Mouse (Mus musculus) kidney, embryonic 14.5 days (tissue): Measurements from ENCODE around the gene Aif1. TPM values are rescaled to one million over a fixed set of nuclear protein-coding genes. Genes with fewer than 3 reads are reported as not detected.

ENCODE experiments used
- ATAC-seq: fragments of 200-750 bp; cut with Nextera tagmentation; 2 replicates; pipeline ENCODE4 v1.8.0; 2017; ENCODE audit warnings: moderate number of reproducible peaks, mild to moderate bottlenecking, moderate TSS enrichment, moderate library complexity; ENCODE audit not compliant: low FRiP score, low TSS enrichment
- H3K27ac ChIP-seq: fragments of 300-500 bp; sonication (generic); 2 replicates; pipeline ENCODE4 v1.5.1; 2014; ENCODE audit warnings: low read depth, mild to moderate bottlenecking, low read length, moderate library complexity, mixed read lengths
- H3K27me3 ChIP-seq: fragments of 300-500 bp; sonication (generic); 2 replicates; pipeline ENCODE4 v1.6.1; 2014; ENCODE audit warnings: mild to moderate bottlenecking, low read length; ENCODE audit not compliant: control insufficient read depth, insufficient read depth
- H3K36me3 ChIP-seq: fragments of 300-500 bp; sonication (generic); 2 replicates; pipeline ENCODE4 v1.6.1; 2014; ENCODE audit warnings: low read length, mixed read lengths; ENCODE audit not compliant: control insufficient read depth, insufficient read depth
- H3K4me1 ChIP-seq: fragments of 300-500 bp; sonication (generic); 2 replicates; pipeline ENCODE4 v1.6.1; 2014; ENCODE audit warnings: low read length, mixed read lengths; ENCODE audit not compliant: control insufficient read depth, insufficient read depth
- H3K4me2 ChIP-seq: fragments of 300-500 bp; sonication (generic); replicated peaks from 2 replicates; pipeline ENCODE4 v1.6.1; 2014; ENCODE audit warnings: low read depth, mild to moderate bottlenecking, low read length
- H3K4me3 ChIP-seq: fragments of 300-500 bp; sonication (generic); 2 replicates; pipeline ENCODE4 v1.5.1; 2014; ENCODE audit warnings: mild to moderate bottlenecking, low read length
- H3K9ac ChIP-seq: fragments of 300-500 bp; sonication (generic); 2 replicates; pipeline ENCODE4 v1.6.1; 2014; ENCODE audit warnings: low read depth, mild to moderate bottlenecking, low read length, moderate library complexity
- H3K9me3 ChIP-seq: fragments of 300-500 bp; sonication (generic); 2 replicates; pipeline ENCODE4 v1.6.1; 2016; ENCODE audit warnings: low read length; ENCODE audit not compliant: control insufficient read depth
- WGBS: fragments of 180-500 bp; shearing (Covaris S2); extraction: QIAGEN DNeasy Blood & Tissue Kit; methylation state at CpG from one replicate; pipeline ENCODE4 v1.1.7; 2014; 5-methylcytosine and 5-hydroxymethylcytosine counted together
- polyA plus RNA-seq: library from polyadenylated mRNA; unstranded; fragments of >200 nt; fragmentation: Nextera tagmentation; extraction: Ambion mirVana; gene quantifications from 2 replicates; pipeline ENCODE4 v1.2.1, GENCODE M21; 2014

Aif1 gene
- polyA plus RNA-seq, 1 experiment from 2014 or later: 10.9 TPM

GRCm38 (mm10) chr17:35157661-35158175, 18.1 kb downstream of the Aif1 start:
- H3K9ac ChIP-seq: no peak overlapping the region
- H3K9me3 ChIP-seq: no peaks in the 10 kb centered on the region
- no peak for ATAC-seq
- H3K27me3 ChIP-seq: no peaks in the 10 kb centered on the region
- peaks cover 99% of the 10 kb centered on the region for H3K36me3 ChIP-seq
- H3K4me3 ChIP-seq: no peak overlapping the region
- H3K27ac ChIP-seq: no peak overlapping the region
- peaks cover 14% of the 10 kb centered on the region; the same call in 1 of the 2 replicates for H3K4me1 ChIP-seq
- 90% methylated on average over 8 of the region's 8 CpGs for WGBS
- no peak overlapping the region for H3K4me2 ChIP-seq

DNA sequence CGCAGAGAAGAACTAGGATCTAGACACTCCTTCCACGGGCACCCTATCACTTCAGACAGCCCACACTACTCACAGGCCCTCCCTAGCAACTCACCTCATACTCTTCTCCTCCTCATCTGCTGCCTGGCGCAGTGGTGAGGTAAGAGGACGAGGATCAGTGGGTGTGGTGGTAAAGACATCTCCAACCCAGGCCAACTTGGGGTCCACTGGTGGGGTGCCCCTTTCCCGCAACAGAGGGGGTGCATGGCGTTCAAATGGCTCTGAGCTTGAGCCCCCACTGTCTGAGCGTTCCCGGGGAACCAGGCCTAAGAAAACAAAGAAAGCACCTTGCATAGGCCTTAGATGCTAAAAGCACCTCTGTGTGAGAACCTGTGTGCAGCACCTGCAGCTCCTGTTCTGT, 18.6 kb downstream of the Aif1 start:
- no peaks in the 10 kb centered on the region for H3K27me3 ChIP-seq
- ATAC-seq: no peak
- WGBS: 94% methylated on average over 8 of the region's 8 CpGs
- no peak overlapping the region for H3K27ac ChIP-seq
- peaks cover 10% of the 10 kb centered on the region; the same call in 1 of the 2 replicates for H3K4me1 ChIP-seq
- no peaks in the 10 kb centered on the region for H3K9me3 ChIP-seq
- H3K36me3 ChIP-seq: peaks cover 100% of the 10 kb centered on the region
- no peak overlapping the region for H3K4me3 ChIP-seq
- H3K4me2 ChIP-seq: no peak overlapping the region
- H3K9ac ChIP-seq: no peak overlapping the region

DNA sequence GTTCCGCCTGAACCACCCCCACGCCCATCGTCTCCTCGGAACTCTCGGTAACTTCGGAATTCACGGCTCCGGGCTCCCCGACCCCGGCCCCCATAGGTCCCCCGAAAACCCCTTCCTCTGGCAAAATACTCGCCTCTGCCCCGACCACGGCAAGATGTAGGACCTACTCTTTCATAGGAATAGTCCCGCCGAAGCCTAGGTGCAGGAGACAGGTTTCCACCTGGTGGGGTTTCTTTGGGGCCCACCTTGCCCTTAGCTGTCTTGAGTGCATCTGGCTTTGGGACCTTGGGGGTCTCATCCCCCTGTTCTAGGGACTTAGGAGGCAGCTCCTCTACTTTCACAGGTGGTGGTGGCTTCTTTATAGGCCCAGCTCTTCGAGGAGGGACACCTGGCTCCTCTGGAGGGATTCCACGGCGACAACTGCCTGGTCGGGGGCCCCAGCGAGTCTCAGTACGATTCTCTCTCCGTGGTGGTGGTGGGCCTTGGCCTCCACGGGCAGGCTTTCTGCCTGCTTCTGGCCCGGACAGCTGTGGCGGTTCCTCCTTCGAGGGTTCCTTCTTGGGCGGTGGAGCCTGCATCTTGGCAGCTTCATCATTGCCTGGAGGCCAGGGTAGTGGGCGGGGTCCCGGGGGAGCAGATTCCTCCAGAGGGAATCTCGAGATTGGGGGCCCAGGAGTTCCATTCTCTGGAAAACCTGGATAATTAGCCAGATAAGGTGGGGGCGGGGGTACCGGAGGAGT, 19.2 kb downstream of the Aif1 start:
- ATAC-seq: no peak
- Histone ChIP-seq H3K9me3 (no peaks in the 10 kb centered on the region), H3K9ac (no peak overlapping the region), H3K4me2 (no peak overlapping the region), H3K27me3 (no peaks in the 10 kb centered on the region), H3K27ac (no peak overlapping the region), H3K4me3 (no peak overlapping the region), H3K4me1 (0 out of 2 replicates have a peak, but pooled peaks cover 4% of the 10 kb centered on the region), H3K36me3 (peaks cover 100% of the 10 kb centered on the region)
- 89% methylated on average over 33 of the region's 33 CpGs for WGBS

DNA sequence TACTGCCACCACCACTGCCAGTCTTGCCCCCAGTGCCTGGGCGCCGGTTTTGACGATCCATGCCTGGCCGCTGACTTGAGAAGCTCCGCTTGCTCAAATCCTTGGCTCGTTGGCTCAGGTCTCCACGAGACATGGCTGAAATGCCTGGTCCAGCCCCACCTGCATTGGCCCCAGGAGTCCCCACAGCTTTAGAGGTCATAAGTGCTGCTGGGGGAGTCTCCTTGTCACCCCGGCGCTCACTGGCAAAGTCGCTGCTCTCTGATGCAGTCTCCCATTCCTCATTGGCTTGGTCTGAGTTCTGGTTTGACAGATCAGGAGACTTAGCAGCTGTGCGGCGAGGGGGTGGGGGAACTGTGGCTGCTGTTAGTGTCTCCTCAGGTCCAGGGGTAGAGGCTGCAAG, 20.4 kb downstream of the Aif1 start:
- peaks cover 98% of the 10 kb centered on the region for H3K36me3 ChIP-seq
- no peaks in the 10 kb centered on the region for H3K4me1 ChIP-seq
- H3K9me3 ChIP-seq: no peaks in the 10 kb centered on the region
- H3K27me3 ChIP-seq: no peaks in the 10 kb centered on the region
- no peak overlapping the region for H3K4me2 ChIP-seq
- no peak overlapping the region for H3K4me3 ChIP-seq
- no peak for ATAC-seq
- WGBS: 89% methylated on average over 12 of the region's 12 CpGs
- H3K9ac ChIP-seq: no peak overlapping the region
- no peak overlapping the region for H3K27ac ChIP-seq

- H3K4me3 ChIP-seq: no peak overlapping the region
- H3K36me3 ChIP-seq: peaks cover 98% of the 10 kb centered on the region
- ATAC-seq: no peak
- WGBS: 91% methylated on average over 7 of the region's 7 CpGs
- H3K9me3 ChIP-seq: no peaks in the 10 kb centered on the region
- H3K27ac ChIP-seq: no peak overlapping the region
- no peaks in the 10 kb centered on the region for H3K27me3 ChIP-seq
- H3K4me1 ChIP-seq: no peaks in the 10 kb centered on the region
- no peak overlapping the region for H3K4me2 ChIP-seq
- no peak overlapping the region for H3K9ac ChIP-seq
Measured at GRCm38 (mm10) chr17:35154616-35155015, 21.3 kb downstream of the Aif1 start.

- no peaks in the 10 kb centered on the region for H3K27me3 ChIP-seq
- no peak overlapping the region for H3K4me2 ChIP-seq
- no peak overlapping the region for H3K4me3 ChIP-seq
- no peak overlapping the region for H3K9ac ChIP-seq
- peaks cover 98% of the 10 kb centered on the region for H3K36me3 ChIP-seq
- no peak for ATAC-seq
- H3K27ac ChIP-seq: no peak overlapping the region
- H3K9me3 ChIP-seq: no peaks in the 10 kb centered on the region
- no peaks in the 10 kb centered on the region for H3K4me1 ChIP-seq
- 90% methylated on average over 4 of the region's 4 CpGs for WGBS
Measured at GRCm38 (mm10) chr17:35153931-35154330, 21.9 kb downstream of the Aif1 start.

DNA sequence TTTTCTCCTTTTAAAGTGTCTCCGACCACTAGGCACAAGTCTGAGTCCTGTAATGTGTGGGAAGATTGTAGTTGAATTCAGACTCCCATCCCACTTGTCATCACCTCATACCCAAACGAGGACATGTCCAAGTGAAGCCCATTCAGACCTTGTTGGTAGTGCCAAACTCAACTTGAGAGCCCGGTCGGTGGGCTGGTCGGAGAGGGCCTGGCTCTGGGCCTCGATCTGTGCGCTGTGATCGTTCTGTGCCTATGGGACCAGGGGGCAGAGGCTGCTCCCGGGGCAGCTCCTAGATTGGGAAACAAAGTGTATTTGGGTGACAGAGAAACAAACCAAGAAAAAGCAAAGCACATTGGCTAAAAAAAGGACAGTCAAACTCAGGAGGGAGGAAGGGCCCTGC, 22.8 kb downstream of the Aif1 start:
- H3K36me3 ChIP-seq: peaks cover 98% of the 10 kb centered on the region
- H3K4me3 ChIP-seq: no peak overlapping the region
- no peak overlapping the region for H3K9ac ChIP-seq
- no peak overlapping the region for H3K4me2 ChIP-seq
- no peaks in the 10 kb centered on the region for H3K4me1 ChIP-seq
- H3K27me3 ChIP-seq: no peaks in the 10 kb centered on the region
- no peaks in the 10 kb centered on the region for H3K9me3 ChIP-seq
- 94% methylated on average over 9 of the region's 9 CpGs for WGBS
- no peak overlapping the region for H3K27ac ChIP-seq
- no peak for ATAC-seq

DNA sequence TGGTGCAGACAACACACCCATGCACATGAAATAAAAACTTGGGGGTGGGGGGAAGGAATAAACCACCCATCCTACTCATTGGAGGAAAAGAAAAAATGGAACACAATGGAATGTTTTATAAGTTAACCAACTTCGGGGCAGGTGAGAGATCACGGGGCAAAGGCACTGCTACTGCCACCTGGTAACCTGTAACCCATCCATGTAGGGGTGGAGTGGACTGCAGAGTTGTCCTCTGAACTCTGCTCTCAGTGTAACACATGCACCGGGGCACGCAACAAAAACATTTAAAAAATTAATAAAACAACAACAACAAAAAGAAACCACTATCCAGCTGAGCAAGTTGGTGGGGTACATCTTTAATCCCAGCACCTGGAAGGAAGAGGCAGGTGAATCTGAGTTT, 23.7 kb downstream of the Aif1 start:
- no peaks in the 10 kb centered on the region for H3K27me3 ChIP-seq
- ATAC-seq: no peak
- H3K27ac ChIP-seq: no peak overlapping the region
- H3K36me3 ChIP-seq: peaks cover 98% of the 10 kb centered on the region
- no peaks in the 10 kb centered on the region for H3K4me1 ChIP-seq
- no peak overlapping the region for H3K9ac ChIP-seq
- H3K4me2 ChIP-seq: no peak overlapping the region
- 93% methylated on average over 4 of the region's 4 CpGs for WGBS
- H3K4me3 ChIP-seq: no peak overlapping the region
- H3K9me3 ChIP-seq: no peaks in the 10 kb centered on the region

GRCm38 (mm10) chr17:35147922-35148639, 27.8 kb downstream of the Aif1 start:
- 67% methylated on average over 5 of the region's 5 CpGs for WGBS
- H3K36me3 ChIP-seq: peaks cover 98% of the 10 kb centered on the region
- no peak overlapping the region for H3K27ac ChIP-seq
- H3K27me3 ChIP-seq: no peaks in the 10 kb centered on the region
- no peak overlapping the region for H3K4me3 ChIP-seq
- H3K9me3 ChIP-seq: no peaks in the 10 kb centered on the region
- ATAC-seq: no peak
- H3K9ac ChIP-seq: no peak overlapping the region
- H3K4me1 ChIP-seq: no peaks in the 10 kb centered on the region
- H3K4me2 ChIP-seq: no peak overlapping the region
